Mouse (Mus musculus): ENCODE measurements around the gene Slc35e3. TPM values are rescaled to one million over a fixed set of nuclear protein-coding genes. Genes with fewer than 3 reads are reported as not detected.

Gene Slc35e3
- polyA plus RNA-seq, 1 experiment from 2014 or later: 34.4 TPM

DNA sequence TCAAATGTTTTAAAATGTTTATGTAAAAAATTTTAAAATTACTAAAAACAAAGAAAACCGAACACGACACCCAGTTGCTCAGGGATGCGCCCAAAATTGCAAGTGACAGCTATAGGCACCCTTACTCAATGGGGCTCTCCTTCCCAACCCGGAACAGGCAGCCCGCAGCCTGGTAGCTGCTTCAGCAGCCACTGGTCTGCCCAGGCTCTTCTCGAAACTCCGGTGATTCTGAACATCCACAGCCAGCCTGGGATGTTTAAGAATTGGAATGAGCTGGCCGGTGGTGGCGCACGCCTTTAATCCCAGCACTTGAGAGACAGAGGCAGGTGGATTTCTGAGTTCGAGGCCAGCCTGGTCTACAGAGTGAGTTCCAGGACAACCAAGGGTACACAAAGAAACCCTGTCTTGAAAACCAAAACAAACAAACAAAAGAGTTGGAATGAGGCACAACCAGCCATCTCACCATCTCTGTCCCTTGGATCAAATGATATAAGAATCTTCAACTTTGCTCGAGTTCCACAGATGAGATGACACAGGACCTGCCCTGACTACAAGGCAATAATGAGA lies 15.4 kb downstream of the Slc35e3 start:
- no peaks in the 10 kb centered on the region for H3K4me1 ChIP-seq
- no peak overlapping the region for H3K27ac ChIP-seq
- H3K4me2 ChIP-seq: no peak overlapping the region
- H3K9me3 ChIP-seq: no peaks in the 10 kb centered on the region
- no peaks in the 10 kb centered on the region for H3K27me3 ChIP-seq (replicated peaks)
- no peak overlapping the region for H3K4me3 ChIP-seq
- no peak overlapping the region for H3K9ac ChIP-seq
- WGBS: 95% methylated on average over 12 of the region's 12 CpGs
- ATAC-seq (replicated peaks): no peak
- H3K36me3 ChIP-seq (replicated peaks): no peaks in the 10 kb centered on the region

DNA sequence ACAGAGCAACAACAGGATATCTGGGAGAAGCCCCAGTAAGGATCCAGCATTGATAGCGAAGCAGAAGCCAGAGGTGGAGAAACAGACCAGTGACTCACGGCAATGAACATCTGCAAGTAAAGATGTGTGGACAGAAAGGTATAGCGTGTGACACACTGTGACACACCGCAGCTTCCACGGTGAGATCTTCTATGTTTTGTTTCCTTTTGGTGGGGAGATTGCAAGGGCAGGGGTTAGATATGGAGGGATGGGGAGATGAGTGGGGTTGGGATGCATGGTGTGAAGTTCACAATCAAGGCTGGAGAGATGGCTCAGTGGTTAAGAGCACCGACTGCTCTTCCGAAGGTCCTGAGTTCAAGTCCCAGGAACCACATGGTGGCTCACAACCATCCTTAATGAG lies 16.0 kb downstream of the Slc35e3 start:
- WGBS: 97% methylated on average over 7 of the region's 7 CpGs
- H3K27ac ChIP-seq: no peak overlapping the region
- no peaks in the 10 kb centered on the region for H3K9me3 ChIP-seq
- H3K27me3 ChIP-seq (replicated peaks): no peaks in the 10 kb centered on the region
- no peak overlapping the region for H3K4me3 ChIP-seq
- H3K4me1 ChIP-seq: no peaks in the 10 kb centered on the region
- ATAC-seq (replicated peaks): no peak
- H3K9ac ChIP-seq: no peak overlapping the region
- no peaks in the 10 kb centered on the region for H3K36me3 ChIP-seq (replicated peaks)
- no peak overlapping the region for H3K4me2 ChIP-seq

GRCm38 (mm10) chr10:117729139-117729814 lies 16.9 kb downstream of the Slc35e3 start:
- Histone ChIP-seq H3K36me3 (replicated peaks) (no peaks in the 10 kb centered on the region), H3K9ac (no peak overlapping the region), H3K27ac (no peak overlapping the region), H3K4me2 (no peak overlapping the region), H3K4me3 (no peak overlapping the region), H3K4me1 (no peaks in the 10 kb centered on the region), H3K27me3 (replicated peaks) (no peaks in the 10 kb centered on the region), H3K9me3 (no peaks in the 10 kb centered on the region)
- ATAC-seq (replicated peaks): no peak
- 83% methylated on average over 11 of the region's 11 CpGs for WGBS

DNA sequence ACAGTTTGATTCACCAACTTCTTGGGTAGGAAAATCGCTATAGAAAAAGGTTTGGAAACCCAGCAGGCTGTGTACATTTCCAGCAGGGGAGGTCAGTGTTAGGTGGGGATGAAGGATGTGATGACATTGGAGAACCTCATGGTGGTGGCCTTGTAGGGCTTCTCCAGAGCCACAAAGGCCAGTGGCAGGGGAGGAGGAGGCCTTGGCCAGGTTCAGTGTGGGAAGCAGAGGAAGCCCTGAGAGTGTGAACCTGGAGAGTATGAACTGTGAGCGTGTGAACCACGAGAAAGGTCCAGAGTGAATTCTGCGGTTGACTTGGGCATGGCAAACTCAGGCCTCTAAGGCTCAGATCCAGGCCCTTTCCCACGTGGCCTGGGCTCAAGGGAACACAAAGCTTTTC lies 17.6 kb downstream of the Slc35e3 start:
- no peak overlapping the region for H3K4me2 ChIP-seq
- no peaks in the 10 kb centered on the region for H3K4me1 ChIP-seq
- ATAC-seq (replicated peaks): no peak
- no peak overlapping the region for H3K9ac ChIP-seq
- no peaks in the 10 kb centered on the region for H3K36me3 ChIP-seq (replicated peaks)
- H3K27me3 ChIP-seq (replicated peaks): no peaks in the 10 kb centered on the region
- WGBS: 82% methylated on average over 5 of the region's 5 CpGs
- H3K4me3 ChIP-seq: no peak overlapping the region
- no peaks in the 10 kb centered on the region for H3K9me3 ChIP-seq
- no peak overlapping the region for H3K27ac ChIP-seq

- no peak for ATAC-seq (replicated peaks)
- WGBS: 81% methylated on average over 9 of the region's 9 CpGs
- H3K4me1 ChIP-seq: no peaks in the 10 kb centered on the region
Observed at GRCm38 (mm10) chr10:117727518-117728110, 18.6 kb downstream of the Slc35e3 start.

GRCm38 (mm10) chr10:117726888-117727385 lies 19.2 kb downstream of the Slc35e3 start:
- Histone ChIP-seq H3K9me3 (no peaks in the 10 kb centered on the region), H3K9ac (no peak overlapping the region), H3K4me3 (no peak overlapping the region), H3K4me2 (no peak overlapping the region), H3K36me3 (replicated peaks) (no peaks in the 10 kb centered on the region), H3K27ac (no peak overlapping the region), H3K27me3 (replicated peaks) (no peaks in the 10 kb centered on the region), H3K4me1 (no peaks in the 10 kb centered on the region)
- ATAC-seq (replicated peaks): no peak
- WGBS: 95% methylated on average over 4 of the region's 4 CpGs

More at GRCm38 (mm10) chr10:117727518-117728110, 18.6 kb downstream of the Slc35e3 start:
- H3K4me2 ChIP-seq: no peak overlapping the region
- H3K4me3 ChIP-seq: no peak overlapping the region
- H3K9me3 ChIP-seq: no peaks in the 10 kb centered on the region
- H3K27ac ChIP-seq: no peak overlapping the region
- no peaks in the 10 kb centered on the region for H3K27me3 ChIP-seq (replicated peaks)
- no peak overlapping the region for H3K9ac ChIP-seq
- H3K36me3 ChIP-seq (replicated peaks): no peaks in the 10 kb centered on the region

DNA sequence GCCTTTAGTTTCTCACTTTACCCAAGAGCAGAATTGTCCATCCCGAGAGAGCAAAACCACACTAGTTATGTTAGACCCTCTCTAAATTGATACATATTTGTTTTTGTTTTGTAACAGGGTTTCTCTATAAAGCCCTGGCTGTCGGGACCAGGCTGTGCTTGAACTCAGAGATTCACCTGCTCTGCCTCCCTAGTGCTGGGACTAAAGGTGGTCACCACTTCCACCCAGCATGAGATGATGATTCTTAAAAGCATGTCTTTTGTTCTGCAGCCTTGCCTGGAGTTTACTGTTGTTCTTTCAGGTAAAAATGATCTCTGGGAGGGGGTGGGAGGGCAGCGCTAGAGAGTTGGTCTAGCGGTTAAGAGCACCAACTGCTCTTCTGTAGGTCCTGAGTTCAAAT lies 19.8 kb downstream of the Slc35e3 start:
- no peaks in the 10 kb centered on the region for H3K4me1 ChIP-seq
- H3K4me3 ChIP-seq: no peak overlapping the region
- no peak overlapping the region for H3K9ac ChIP-seq
- 94% methylated on average over 4 of the region's 4 CpGs for WGBS
- H3K9me3 ChIP-seq: no peaks in the 10 kb centered on the region
- H3K27me3 ChIP-seq (replicated peaks): no peaks in the 10 kb centered on the region
- no peak overlapping the region for H3K27ac ChIP-seq
- no peak overlapping the region for H3K4me2 ChIP-seq
- no peak for ATAC-seq (replicated peaks)
- no peaks in the 10 kb centered on the region for H3K36me3 ChIP-seq (replicated peaks)

DNA sequence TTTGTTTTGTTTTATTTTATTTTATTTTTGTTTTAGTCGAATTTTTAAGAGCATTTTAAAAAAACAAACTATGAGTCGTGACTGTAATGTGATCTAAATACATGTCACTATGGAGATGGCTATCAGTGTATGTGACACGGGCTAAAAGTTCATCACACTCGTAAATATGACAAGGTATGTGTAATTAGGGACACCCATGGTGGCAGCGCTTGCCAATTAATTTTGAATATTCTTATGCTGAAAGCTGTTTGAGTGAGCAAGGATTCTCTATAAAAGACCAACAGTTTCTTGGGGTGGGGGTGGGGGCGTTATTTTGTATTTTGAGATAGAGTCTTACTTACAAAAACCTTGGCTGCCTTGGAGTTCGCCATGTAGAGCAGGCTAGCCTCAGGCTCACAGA lies 20.5 kb downstream of the Slc35e3 start:
- Histone ChIP-seq H3K4me2 (no peak overlapping the region), H3K4me1 (no peaks in the 10 kb centered on the region), H3K36me3 (replicated peaks) (no peaks in the 10 kb centered on the region), H3K4me3 (no peak overlapping the region), H3K27me3 (replicated peaks) (no peaks in the 10 kb centered on the region), H3K9me3 (no peaks in the 10 kb centered on the region), H3K9ac (no peak overlapping the region), H3K27ac (no peak overlapping the region)
- no peak for ATAC-seq (replicated peaks)
- WGBS: 80% methylated on average over 7 of the region's 7 CpGs

GRCm38 (mm10) chr10:117724804-117725361 lies 21.3 kb downstream of the Slc35e3 start:
- no peak overlapping the region for H3K27ac ChIP-seq
- no peak overlapping the region for H3K4me2 ChIP-seq
- no peaks in the 10 kb centered on the region for H3K36me3 ChIP-seq (replicated peaks)
- H3K4me1 ChIP-seq: no peaks in the 10 kb centered on the region
- H3K9me3 ChIP-seq: no peaks in the 10 kb centered on the region
- WGBS: 98% methylated on average over 3 of the region's 3 CpGs
- ATAC-seq (replicated peaks): no peak
- H3K27me3 ChIP-seq (replicated peaks): no peaks in the 10 kb centered on the region
- H3K4me3 ChIP-seq: no peak overlapping the region
- H3K9ac ChIP-seq: no peak overlapping the region

GRCm38 (mm10) chr10:117724136-117724718 lies 21.9 kb downstream of the Slc35e3 start:
- Histone ChIP-seq H3K4me2 (no peak overlapping the region), H3K27me3 (replicated peaks) (no peaks in the 10 kb centered on the region), H3K27ac (no peak overlapping the region), H3K9me3 (no peaks in the 10 kb centered on the region), H3K4me3 (no peak overlapping the region), H3K9ac (no peak overlapping the region), H3K4me1 (no peaks in the 10 kb centered on the region), H3K36me3 (replicated peaks) (no peaks in the 10 kb centered on the region)
- WGBS: 81% methylated on average over 5 of the region's 5 CpGs
- ATAC-seq (replicated peaks): no peak

GRCm38 (mm10) chr10:117718161-117719119 lies 27.7 kb downstream of the Slc35e3 start:
- Histone ChIP-seq H3K9me3 (no peaks in the 10 kb centered on the region), H3K27ac (no peak overlapping the region), H3K36me3 (replicated peaks) (no peaks in the 10 kb centered on the region), H3K4me2 (no peak overlapping the region), H3K4me1 (no peaks in the 10 kb centered on the region), H3K4me3 (no peak overlapping the region), H3K9ac (no peak overlapping the region), H3K27me3 (replicated peaks) (no peaks in the 10 kb centered on the region)
- 67% methylated on average over 19 of the region's 19 CpGs for WGBS
- no peak for ATAC-seq (replicated peaks)

All from midbrain, embryonic 15.5 days (tissue).